Mouse (Mus musculus): Measurements from ENCODE around the gene Nek7.

DNA sequence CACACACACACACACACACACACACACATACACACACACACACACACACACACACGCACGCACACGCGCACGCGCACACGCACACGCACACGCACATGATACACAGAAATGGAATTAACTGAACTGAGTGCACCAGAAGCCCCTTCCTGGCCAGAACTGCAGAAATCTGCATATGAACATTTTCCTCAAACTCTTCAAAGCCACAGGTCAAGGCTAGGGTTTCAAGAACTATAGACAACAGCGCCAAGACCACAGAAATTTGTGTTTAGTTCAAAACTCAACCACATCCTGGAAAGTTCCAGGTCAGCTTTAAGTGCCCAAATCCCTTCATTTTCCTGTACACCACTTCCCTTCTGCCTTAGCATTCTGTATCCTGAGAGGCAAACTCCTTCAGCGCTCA is 21.9 kb downstream of the Nek7 start:
- TF ChIP-seq CTCF (IDR thresholded peaks at IDR 0.05; ENCODE audit: extremely low read depth, insufficient read depth, low read length) (no peak), POLR2A (IDR thresholded peaks at IDR 0.05; ENCODE audit: extremely low read depth, insufficient read depth, low read length) (no peak)

Data from cortical plate, adult 2 months (tissue).